Mouse (Mus musculus): ENCODE measurements around the gene Lrpap1.
A peak's percentile ranks its signal among the peaks of the same experiment; 100 is the strongest.

Gene Lrpap1

GRCm38 (mm10) chr5:35120024-35120423 is 14.5 kb upstream of the Lrpap1 start:
- DNase-seq (ENCODE audit: low read depth), result no peak

DNA sequence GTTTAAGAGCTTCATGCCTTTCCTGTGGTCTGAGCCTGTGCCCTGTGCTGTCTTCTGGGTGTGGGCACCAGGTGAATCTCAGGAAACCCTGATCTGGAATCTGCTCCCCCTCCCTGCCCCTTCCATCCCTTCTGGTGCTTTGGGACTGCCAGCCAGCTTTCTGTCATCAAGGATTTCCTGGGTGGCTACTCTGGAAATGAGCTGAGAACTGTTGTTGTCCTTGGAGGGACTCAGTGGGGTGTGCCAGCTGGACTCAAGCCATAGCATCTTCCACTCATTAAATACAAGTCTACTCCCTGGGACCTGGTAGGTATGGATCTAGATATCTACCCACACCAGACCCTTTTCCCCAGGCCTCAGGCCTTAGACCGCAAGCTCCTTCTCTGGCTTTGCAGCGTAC is 12.9 kb upstream of the Lrpap1 start:
- DNase-seq (ENCODE audit: low read depth), result no peak

- no peak for DNase-seq (ENCODE audit: low read depth)
Measured at GRCm38 (mm10) chr5:35117633-35118032, 12.1 kb upstream of the Lrpap1 start.

DNA sequence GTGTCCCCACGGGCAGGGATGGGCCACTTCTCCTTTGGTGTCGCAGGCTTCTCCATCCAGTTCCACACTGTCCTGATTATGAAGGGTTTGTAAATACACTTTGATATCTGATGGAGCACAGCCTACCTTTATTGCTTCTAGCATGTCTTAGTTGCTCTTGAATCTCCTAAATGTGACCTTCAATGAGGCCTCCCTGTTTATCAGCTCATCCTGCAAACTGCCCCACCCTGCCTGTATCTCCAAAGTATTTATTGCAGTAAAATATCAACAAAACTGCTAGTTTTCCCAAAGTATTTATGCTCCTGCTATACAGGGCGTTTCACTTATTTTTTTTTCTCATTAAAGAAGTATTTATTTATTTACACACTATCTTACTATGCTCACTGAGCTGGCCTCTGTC is 10.4 kb upstream of the Lrpap1 start:
- no peak for DNase-seq (ENCODE audit: low read depth)

DNA sequence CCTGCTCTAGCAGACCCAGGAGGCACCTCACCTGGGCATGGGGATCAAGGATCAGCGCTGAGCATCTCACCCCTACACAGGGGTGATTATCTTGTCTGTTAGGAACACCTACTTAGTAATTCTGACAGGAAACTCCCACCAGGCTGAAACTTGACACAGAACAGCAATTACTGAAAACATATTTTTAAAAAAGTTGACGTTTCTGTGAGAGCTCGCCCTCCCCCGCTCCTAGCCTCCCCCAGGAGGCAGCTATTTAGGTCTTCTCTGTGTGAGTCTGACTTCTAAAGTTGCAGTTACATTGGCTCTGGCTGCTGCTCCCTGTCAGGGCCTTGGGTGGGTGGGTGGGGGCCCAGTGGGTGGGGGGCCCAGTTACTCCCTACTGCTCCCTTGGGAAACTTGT is 6.9 kb upstream of the Lrpap1 start:
- DNase-seq (ENCODE audit: low read depth), result no peak

GRCm38 (mm10) chr5:35105922-35106298 is 344 bp upstream of the Lrpap1 start:
- DNase-seq (ENCODE audit: low read depth), result no peak

- DNase-seq (ENCODE audit: low read depth), result no peak
Measured at GRCm38 (mm10) chr5:35104183-35104959, 1.2 kb downstream of the Lrpap1 start.

DNA sequence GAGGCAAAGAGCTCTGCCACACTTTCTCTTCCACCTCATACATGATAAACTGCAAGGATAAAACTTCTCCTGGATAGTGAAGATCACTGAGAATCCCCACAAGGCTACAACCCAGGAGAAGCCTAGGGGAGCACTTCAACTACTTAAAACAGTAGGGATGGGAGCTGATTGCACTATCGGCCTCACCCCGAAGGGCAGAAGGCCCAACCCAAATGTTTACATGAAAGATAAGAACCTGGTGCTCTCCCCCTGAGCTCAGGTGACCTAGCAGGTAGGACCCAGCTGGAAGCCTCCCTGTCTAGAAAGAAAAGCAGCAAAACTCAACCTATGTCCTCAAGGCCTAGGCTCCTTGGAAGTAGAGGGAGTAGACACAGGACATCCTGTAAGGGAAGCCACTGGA is 2.0 kb downstream of the Lrpap1 start:
- DNase-seq (ENCODE audit: low read depth), result no peak

GRCm38 (mm10) chr5:35103086-35103485 is 2.5 kb downstream of the Lrpap1 start:
- peak; percentile 14 for DNase-seq (ENCODE audit: low read depth)

GRCm38 (mm10) chr5:35091636-35092035 is 13.9 kb downstream of the Lrpap1 start:
- no peak for DNase-seq (ENCODE audit: low read depth)

- no peak for DNase-seq (ENCODE audit: low read depth)
Measured at GRCm38 (mm10) chr5:35089614-35089963, 16.0 kb downstream of the Lrpap1 start.

GRCm38 (mm10) chr5:35088785-35089613 is 16.6 kb downstream of the Lrpap1 start:
- DNase-seq (ENCODE audit: low read depth), result peak; percentile 66

GRCm38 (mm10) chr5:35084913-35085312 is 20.7 kb downstream of the Lrpap1 start:
- no peak for DNase-seq (ENCODE audit: low read depth)

DNA sequence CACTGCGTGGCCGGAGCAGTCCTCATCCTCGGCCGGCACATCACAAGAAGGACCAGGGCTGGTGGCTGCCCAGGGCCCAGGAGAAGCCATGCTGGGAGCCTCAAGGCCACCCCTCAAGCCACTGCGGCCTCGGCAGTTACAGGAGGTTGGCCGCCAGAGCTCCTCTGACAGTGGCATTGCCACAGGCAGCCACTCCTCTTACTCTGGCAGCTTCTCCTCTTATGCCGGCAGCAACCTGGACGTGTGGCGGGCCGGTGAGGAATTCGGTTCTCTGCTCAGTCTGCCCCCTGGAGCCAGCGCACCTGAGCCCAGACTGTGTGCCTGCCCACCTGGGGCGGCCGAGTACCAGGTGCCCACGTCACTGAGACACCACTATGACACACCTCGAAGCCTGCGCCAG is 26.5 kb downstream of the Lrpap1 start:
- no peak for DNase-seq (ENCODE audit: low read depth)

GRCm38 (mm10) chr5:35076369-35076768 is 29.2 kb downstream of the Lrpap1 start:
- DNase-seq (ENCODE audit: low read depth), result no peak

GRCm38 (mm10) chr5:35073992-35074391 is 31.6 kb downstream of the Lrpap1 start:
- no peak for DNase-seq (ENCODE audit: low read depth)

- no peak for DNase-seq (ENCODE audit: low read depth)
Measured at GRCm38 (mm10) chr5:35073235-35073634, 32.3 kb downstream of the Lrpap1 start.

DNA sequence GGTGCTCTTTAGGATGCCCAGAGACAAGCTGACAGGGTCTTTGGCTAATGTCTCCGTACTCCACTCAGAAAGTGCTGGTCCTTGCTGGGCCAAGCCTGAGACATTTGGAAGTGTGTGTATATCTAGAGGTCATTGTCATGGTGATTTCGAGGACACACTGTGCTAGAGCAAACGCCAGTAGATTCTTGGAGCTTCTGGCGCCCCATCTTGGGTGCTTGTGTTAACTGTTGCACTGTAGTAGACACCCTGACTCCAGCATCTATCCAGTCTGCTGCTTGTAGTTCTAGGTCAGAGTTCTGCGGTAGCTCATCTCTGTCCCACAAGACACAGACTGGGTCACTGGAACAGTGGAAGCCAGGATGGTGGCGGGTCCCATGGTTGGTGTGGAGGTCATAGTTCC is 33.7 kb downstream of the Lrpap1 start:
- no peak for DNase-seq (ENCODE audit: low read depth)

DNA sequence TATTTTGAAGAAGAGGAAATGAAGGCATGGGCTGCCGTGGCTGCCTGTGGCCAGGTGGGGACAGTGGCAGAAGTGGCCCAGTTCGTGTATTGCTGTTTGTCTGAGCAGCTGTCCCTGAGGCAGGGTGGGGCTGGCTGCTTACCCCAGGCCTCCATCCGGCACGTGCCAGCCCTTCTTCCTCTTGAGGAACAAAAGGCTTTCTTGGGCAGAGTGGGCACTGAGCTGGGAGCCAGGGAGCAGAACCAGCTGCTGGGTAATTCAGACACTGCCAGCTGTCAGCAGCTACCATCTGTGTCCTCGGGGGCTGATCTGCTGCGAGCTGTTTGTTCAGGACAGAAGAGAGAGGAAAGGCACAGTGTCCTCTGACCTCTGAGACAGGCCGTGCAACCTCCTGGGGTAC is 34.6 kb downstream of the Lrpap1 start:
- no peak for DNase-seq (ENCODE audit: low read depth)

DNA sequence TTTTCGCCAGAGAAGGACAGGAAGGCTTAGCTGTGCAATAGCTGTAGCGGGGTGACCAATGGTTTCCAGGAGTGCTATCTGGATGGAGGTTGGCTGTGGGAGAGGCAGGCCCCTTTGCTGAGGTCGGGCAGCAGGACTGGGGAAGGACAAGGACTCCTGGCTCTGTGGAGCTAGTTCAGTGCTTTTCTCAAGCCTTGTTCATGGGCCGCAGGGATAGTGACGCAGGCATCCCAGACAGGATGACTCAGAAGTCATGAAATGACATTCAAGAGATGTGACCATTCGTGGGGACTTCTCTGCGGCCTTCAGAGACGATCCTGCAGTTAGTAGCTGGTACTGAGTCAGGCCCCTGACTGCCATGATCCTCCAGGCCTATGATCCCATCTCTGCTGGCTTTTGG is 35.3 kb downstream of the Lrpap1 start:
- no peak for DNase-seq (ENCODE audit: low read depth)

GRCm38 (mm10) chr5:35069841-35070240 is 35.7 kb downstream of the Lrpap1 start:
- DNase-seq (ENCODE audit: low read depth), result no peak

GRCm38 (mm10) chr5:35060098-35060497 is 45.5 kb downstream of the Lrpap1 start:
- no peak for DNase-seq (ENCODE audit: low read depth)

DNA sequence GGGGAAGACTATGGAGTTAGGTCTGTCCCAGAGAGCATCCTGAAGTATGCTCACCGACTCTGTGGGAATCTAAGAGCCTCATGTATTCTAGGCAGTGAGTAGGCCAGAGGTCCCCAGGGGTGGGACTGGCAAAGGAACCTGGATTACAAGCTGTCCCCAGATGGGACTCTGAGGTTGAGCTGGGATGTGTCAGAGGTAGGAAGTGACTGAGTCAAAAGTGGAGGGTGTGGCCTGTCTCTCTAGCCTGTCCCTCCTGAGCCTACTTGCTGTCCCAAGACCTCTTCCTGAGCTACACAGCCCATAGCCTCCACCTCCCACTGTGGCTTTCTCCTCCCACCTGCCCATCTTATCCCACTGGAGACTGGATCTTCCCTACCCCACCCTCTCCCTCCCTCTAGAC is 47.4 kb downstream of the Lrpap1 start:
- DNase-seq (ENCODE audit: low read depth), result no peak

DNA sequence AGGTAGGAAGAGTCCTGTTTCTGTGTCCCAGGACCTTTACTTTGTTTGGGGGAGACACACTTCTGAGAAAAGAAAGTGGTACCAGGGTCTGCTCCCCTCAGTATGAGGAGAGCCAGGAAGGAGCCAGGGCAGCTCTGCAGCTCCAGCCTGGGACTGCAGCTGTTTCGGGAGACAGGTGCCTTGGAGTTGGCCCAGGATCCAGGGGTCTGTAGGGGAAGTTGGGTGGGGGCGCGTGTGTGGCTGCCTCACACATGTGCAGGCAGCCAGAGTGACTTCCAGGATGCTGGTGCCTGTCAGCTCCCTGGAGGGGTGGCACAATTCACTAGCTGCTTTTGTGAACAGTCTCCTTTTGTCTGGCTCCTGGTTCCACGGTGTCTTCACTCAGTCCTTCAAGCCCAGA is 48.0 kb downstream of the Lrpap1 start:
- no peak for DNase-seq (ENCODE audit: low read depth)
